Mouse (Mus musculus): ENCODE results near the gene Timm10. TPM values are rescaled to one million over a fixed set of nuclear protein-coding genes. Genes with fewer than 3 reads are reported as not detected.

Gene Timm10
- total RNA-seq, 2 experiments from 2014 or later, result 105 to 106 TPM

DNA sequence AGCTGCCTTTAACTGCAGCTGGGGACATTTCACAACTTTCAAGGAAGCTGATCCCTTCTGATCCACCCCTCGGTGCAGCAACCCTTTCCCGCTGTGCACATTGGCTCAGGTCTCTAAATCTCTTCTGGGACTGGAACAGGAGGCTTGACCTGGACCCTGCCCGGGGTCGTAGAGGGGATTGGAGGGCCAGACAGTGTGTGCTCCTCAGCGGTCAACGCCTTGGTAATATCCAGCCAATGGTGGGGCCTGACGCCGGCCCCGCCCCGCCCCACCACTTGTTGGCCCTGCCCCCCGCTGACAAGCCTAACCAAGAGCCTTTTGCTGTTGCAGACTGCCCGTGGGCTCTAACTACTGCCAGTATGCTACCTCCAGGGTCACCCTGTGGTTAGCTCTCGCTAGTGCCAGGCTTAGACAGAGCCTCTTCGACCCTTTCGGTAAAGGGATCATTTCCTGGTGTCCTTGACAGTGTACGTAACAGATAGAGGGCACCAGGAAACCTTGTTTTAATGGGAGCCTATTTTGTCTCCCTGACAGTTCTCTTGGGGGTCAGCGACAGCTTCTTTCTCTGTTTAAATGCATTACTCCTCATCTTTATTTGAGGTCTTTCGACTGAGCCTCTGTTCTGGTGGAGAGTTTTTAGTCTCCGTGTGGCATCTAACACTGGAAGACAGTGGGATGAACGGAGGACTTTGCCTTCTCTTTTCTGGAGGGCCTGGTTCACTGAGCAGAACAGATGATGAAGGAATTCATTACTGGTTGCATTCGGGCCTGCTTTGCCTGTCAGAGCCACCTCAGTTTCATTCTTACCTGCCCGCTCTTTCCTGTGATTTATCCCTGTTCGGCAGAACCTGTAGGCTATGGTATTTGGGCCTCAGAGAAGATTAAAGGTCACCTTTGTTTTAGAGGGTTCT lies 24.6 kb downstream of the Timm10 start:
- intact Hi-C loops (cut with DNase I), result no loop called here
- peak; percentile 55 to 65 for DNase-seq

DNA sequence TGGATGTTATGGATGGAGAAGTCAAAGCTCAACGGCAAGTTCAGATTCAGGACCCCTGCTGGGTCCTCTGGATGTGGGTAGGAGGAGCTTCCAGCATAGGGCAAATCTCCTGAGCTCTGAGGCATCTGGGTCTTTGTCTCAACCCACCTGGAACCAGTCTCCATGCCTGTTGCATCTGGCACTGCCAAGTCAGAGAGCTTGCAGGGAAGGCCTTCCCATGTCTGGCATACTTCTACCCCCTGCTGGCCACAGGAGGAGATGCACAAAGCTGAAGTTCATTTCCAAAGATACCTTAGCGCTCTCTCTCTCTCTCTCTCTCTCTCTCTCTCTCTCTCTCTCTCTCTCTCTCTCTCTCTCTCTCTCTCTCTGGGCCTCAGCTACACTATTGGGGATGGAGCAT lies 28.9 kb downstream of the Timm10 start:
- peak; percentile 51 to 54 for DNase-seq
- intact Hi-C loops (cut with DNase I), result loop anchor here (1.0 kb wide), 1 partner anchor 24 kb away; no protein-coding TSS in a partner anchor

DNA sequence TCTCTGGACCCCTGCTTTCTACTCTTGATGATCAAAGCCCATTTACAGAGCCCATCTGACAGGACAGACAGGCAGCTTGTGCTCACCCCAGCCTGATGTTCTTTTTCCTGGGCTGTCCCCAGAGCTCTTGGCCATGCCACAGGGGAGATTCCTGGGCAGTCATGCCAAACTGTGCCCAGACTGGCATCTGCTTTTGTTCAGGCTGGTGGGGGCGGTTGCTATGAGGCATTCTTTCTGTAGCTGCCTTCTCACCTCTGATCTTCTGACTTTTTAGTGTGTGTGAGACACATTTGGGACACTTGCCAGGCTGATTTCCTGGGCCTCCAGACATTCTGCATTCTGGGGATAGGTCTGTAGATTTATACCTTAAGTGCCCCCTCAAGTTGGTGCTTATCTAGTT lies 31.8 kb downstream of the Timm10 start:
- intact Hi-C loops (cut with DNase I), result no loop called here

DNA sequence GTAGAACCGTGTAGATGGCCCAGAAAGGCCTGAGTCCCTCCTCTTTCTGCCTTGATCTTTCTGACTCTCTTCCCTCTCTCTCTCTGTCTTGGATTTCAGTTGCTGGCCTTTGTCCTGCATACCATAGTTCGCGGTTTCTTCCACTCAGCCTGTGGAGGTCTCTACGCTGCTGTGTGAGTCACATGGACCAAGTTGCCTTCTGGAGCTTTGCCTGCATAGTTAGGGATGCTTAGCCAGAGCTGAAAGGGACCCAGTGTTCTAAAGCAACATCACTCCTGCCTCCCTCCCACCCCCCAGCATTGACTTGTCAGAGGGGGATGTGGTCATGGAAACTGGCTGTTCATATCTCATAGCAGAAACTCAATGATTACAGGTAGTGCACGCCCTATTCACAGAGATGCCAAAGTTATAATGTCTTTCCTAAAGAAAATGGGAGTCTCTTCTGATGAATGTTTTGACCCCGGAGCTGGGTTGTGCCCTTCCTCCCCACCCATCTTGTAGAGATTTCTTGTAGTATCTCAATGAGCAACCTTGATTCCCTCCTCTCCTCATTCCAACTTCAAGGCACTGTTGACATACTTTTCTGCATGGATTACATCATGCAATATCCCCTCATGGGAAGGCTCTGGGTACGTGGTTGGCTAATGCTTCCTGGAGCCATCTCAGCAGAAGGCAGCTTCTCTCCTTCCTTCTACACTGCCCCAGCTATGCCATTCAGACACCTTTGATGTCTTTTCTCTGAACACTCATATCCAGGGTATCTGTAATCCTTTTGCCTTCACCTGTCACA lies 33.4 kb downstream of the Timm10 start:
- intact Hi-C loops (cut with DNase I), result no loop called here
- DNase-seq, result no peak

More for the DNA sequence above, 31.8 kb downstream of the Timm10 start:
- no peak for DNase-seq

DNA sequence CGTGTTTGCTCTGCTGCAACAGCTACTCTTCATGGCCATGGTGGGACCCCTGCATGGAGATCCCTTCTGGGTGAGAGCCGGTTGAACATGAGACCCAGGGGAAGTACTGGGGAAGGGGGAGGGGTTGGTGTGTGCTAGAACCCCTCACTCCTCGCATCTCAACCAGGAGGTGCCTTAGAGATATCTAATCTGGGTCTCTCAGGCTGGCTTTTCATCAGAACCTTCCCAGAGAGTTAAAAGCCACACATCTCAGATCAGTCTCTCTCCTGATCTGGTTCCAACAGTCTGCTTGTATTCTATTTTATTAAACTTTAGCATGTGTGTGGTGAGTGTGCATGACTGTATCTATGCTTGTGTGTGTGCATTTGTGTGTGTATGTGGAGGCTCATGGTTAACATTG lies 34.6 kb downstream of the Timm10 start:
- intact Hi-C loops (cut with DNase I), result no loop called here
- no peak for DNase-seq

DNA sequence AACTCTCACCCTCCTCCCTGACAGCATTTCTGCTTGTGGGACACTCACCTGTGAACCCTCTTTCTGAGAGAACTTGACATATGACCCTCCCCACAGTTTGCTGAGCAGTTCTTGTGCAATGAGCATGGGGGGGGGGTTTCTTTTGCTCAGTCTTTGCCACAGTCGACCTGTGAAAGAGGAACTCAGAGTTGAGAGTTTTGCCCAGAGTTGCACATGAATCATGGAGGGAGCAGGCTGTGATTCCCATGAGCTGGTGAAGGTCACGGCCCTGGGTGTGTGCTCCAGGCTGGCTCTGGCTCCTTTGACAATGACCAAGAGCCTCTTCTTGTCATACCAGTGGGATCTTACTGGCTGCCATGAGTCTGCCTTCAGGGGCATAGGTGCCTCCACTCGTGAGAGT lies 35.4 kb downstream of the Timm10 start:
- DNase-seq, result no peak
- intact Hi-C loops (cut with DNase I), result no loop called here

DNA sequence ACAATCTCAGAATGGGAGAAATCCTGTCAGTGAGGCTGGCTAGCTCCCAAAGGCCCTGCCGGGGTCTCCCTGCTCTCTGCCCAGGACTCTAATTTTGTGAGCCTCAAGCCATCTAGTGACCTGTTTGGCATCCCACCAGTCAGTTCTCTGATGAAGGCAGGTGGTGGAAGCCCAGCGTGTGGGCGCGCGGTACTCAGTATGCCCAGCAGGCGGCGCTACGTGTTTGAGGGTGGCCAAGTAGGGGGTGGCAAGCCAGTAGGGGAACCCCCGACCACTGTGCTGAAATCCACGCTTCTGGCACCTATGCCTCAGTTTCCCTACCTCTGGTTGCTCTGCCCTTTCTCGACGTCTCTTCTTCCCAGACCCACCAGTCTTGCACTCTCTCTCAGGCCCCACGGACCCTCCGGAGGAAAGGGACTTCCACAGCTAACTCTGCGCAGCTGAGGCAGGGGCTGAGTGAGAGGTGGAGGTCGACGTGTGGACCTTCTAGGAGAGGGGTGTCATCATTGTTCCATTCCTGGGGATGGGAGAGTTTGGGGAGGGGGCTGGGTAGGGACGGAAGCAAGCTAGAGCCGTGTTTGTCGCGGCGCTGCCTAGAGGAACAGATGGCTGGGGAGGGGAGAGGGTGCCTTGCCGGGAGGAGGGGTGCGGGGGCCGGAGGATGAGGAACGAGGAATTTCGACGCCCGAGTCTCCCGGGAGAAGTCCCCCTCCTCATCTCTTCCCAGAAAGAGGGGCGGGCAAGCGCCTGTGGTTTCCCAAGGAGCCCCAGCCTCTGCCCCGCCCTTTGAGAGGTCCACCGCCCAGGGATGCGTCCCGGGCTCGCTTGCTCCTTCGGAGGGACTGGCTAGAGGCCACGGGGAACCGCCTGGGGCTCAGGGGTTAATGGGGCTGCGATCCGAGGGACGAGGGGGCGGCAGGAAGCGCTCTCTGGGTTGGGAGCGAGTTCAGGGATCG lies 39.1 kb downstream of the Timm10 start:
- DNase-seq, result peak; percentile 75 to 78
- intact Hi-C loops (cut with DNase I), result loop anchor here (5.0 kb wide), 1 partner anchor 34 kb away; no protein-coding TSS in a partner anchor

DNA sequence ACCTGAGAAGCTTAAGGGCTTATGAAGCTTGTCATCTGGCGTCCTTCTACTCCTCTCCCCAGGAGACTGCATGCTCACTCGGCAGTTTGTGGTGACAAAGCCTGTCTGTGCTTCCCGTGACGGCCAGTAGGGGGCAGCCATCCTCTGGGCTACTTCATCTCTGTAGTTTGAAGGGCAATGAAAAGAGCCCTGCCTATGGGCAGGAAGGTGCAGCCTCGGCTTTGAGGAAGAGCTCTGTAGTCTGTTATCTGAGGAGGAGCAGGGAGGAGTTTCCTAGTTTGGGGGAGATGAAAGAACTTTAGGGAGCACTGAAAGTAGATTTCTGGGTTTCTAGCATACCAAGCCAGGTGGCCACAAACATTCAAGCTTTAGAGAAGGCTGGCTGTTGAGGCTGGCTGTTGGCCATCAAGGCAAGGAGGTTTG lies 41.7 kb downstream of the Timm10 start:
- peak; percentile 69 to 80 for DNase-seq
- intact Hi-C loops (cut with DNase I), result loop anchor here (1.0 to 5.0 kb wide), 3 partner anchors 22 to 138 kb away; no protein-coding TSS in a partner anchor

DNA sequence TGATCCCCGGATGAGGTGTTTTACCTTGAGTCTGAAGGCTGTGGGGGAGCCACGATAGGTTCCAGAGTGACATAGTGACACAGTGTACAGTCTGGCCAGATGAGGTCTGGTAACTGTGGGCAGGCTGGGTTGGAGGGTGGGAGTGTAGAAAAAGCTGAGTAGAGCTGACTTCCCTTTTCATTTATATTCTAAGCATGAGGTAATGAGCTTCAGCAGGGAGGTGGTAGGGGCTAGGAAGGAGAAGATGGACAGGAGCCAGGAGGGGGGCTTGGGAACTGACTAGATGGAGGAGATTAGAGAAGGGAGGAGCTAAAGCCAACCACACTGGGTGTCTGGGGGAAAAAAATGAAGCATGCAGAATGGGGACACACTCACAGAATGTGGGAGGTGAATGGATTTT lies 42.2 kb downstream of the Timm10 start:
- DNase-seq, result no peak
- intact Hi-C loops (cut with DNase I), result loop anchor here (1.0 to 5.0 kb wide), 3 partner anchors 21 to 138 kb away; no protein-coding TSS in a partner anchor

DNA sequence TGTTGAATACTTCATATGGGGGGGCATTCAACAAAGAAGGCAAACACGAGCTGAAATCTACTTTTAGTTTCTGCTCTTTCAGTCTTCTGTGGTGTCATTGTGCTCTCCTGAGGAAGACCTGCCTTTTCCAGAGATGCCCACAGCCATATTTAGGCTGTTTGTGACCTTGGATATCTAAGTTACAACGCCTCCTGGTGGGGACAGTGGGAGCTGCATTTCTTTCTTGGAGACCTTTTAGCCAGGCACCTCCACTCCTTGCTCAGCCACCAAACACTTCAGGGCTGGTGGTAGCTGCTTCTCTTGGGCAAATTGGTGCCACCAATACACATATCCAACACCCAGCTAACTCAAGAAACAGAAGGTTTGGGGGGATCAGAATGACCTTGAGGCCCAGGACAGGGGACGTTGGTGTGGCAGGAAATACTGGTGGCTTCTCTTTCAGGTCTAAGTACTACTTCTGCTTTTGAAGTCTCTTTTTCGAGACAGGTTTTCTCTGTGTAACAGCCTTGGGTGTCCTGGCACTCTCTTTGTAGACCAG lies 43.9 kb downstream of the Timm10 start:
- intact Hi-C loops (cut with DNase I), result no loop called here
- no peak for DNase-seq

DNA sequence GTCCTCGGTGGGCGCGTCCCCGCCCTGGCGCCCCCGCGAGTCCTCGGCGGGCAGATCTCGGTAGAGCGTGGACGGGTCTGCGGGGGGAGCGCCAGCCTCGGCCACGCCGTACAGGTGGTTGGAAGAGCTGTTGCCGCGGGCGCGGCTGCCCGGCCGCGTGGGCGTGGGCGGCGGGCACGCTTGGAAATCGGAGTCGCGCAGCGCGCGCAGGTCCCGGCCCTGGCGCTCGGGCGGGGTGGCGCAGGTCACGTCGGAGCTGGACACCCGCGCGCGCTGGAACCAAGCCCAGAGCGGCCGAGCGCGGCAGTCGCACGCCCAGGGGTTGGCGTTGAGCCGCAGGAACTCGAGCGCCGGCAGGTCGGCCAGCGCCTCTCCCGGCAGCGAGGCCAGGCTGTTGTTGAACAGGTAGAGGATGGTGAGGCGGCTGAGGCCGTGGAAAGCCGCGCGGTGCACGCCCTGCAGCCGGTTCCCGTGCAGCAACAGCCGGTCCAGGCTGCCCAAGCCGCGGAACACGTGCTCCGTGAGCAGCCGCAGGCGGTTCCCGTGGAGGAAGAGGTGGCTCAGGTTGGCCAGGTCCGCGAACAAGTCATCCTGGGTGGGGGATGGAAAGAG lies 45.4 kb downstream of the Timm10 start:
- peak; percentile 70 to 76 for DNase-seq
- intact Hi-C loops (cut with DNase I), result no loop called here

DNA sequence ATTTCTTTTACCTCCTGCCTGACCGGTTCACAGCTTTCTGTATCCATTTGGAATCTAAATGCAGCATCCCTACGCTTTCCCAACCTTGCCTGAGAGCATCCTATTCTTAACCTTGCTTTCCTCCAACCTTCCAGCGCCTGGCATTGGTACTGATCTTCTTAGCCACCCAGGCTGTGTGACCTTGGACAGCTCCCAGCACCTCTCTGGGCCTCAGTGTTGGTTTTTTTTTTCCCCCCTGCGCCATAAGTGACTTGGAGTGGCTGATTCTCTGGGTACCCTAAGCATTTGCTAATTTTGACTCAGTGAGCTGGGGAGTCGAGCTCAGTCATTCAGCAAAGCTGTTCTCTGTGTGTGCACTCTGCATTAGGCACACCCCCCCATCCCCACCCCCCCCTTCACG lies 49.0 kb downstream of the Timm10 start:
- intact Hi-C loops (cut with DNase I), result no loop called here
- no peak for DNase-seq

Other genes starting within 250 kb of the Timm10 start
- gene Ctnnd1, start 176.2 kb upstream of the Timm10 start, total RNA-seq (2021), result 10 to 100 TPM; 63.0 to 69.4 TPM
- gene Btbd18, start 167.9 kb upstream of the Timm10 start, total RNA-seq (2021), result under 1 TPM in 1 of 2 experiments, not detected in 1; 0.08 TPM
- gene Selenoh, start 156.2 kb upstream of the Timm10 start, total RNA-seq (2021), result 10 to 100 TPM; 26.2 to 29.6 TPM
- 1 to 10 TPM; 3.3 to 8.3 TPM for gene Gm28635, start 149.0 kb upstream of the Timm10 start, total RNA-seq (2021)
- gene Med19, start 148.6 kb upstream of the Timm10 start, total RNA-seq (2021), result 10 to 100 TPM; 11.7 to 12.2 TPM
- 100 to 1,000 TPM; 100 to 134 TPM for gene Tmx2, start 147.9 kb upstream of the Timm10 start, total RNA-seq (2021)
- 10 to 100 TPM; 62.4 to 63.4 TPM for gene Zdhhc5, start 111.8 kb upstream of the Timm10 start, total RNA-seq (2021)
- gene Clp1, start 99.6 kb upstream of the Timm10 start, total RNA-seq (2021), result 1 to 10 TPM; 6.1 to 6.2 TPM
- 1 to 10 TPM; 1.2 TPM for gene Ypel4, start 92.9 kb upstream of the Timm10 start, total RNA-seq (2021)
- gene Gm19426, start 83.3 kb upstream of the Timm10 start, total RNA-seq (2021), result 1 to 10 TPM; 1.1 to 1.4 TPM
- gene Serping1, start 51.6 kb upstream of the Timm10 start, total RNA-seq (2021), result 10 to 100 TPM; 81.1 to 84.3 TPM
- 10 to 100 TPM; 36.0 to 38.6 TPM for gene Ube2l6, start 28.2 kb upstream of the Timm10 start, total RNA-seq (2021)
- gene Smtnl1, start 4.3 kb upstream of the Timm10 start, total RNA-seq (2021), result not detected
- 1 to 10 TPM; 2.1 to 2.5 TPM for gene Slc43a1, start 11.9 kb downstream of the Timm10 start, total RNA-seq (2021)
- 1 to 10 TPM; 2.6 to 3.2 TPM for gene Rtn4rl2, start 59.7 kb downstream of the Timm10 start, total RNA-seq (2021)
- 100 to 1,000 TPM in 1 of 2 experiments, 10 to 100 TPM in 1; 58.7 to 102 TPM for gene Slc43a3, start 109.6 kb downstream of the Timm10 start, total RNA-seq (2021)
- not detected for gene Prg2, start 153.5 kb downstream of the Timm10 start, total RNA-seq (2021)
- gene Prg3, start 161.2 kb downstream of the Timm10 start, total RNA-seq (2021), result not detected
- gene Ssrp1, start 210.2 kb downstream of the Timm10 start, total RNA-seq (2021), result 10 to 100 TPM; 40.6 to 41.6 TPM
- gene P2rx3, start 210.5 kb downstream of the Timm10 start, total RNA-seq (2021), result under 1 TPM; 0.31 to 0.60 TPM
- 10 to 100 TPM; 61.9 to 65.9 TPM for gene Tnks1bp1, start 221.0 kb downstream of the Timm10 start, total RNA-seq (2021)